Mouse (Mus musculus) small intestine, adult 2 months (tissue): ENCODE results near the gene Klhdc8b.

Experiments used
- CTCF ChIP-seq: fragments of 200-500 bp; IDR thresholded peaks from 2 replicates; pipeline ENCODE4 v1.5.1; 2012; ENCODE audit warnings: low read depth, mild to moderate bottlenecking, control low read depth, inconsistent platforms, low read length, moderate library complexity, mixed read lengths; ENCODE audit not compliant: insufficient replicate concordance, insufficient read length; ENCODE audit errors: extremely low read depth
- POLR2A ChIP-seq: fragments of 200-500 bp; IDR thresholded peaks from 2 replicates; pipeline ENCODE4 v1.6.1; 2012; ENCODE audit warnings: low read depth, mild to moderate bottlenecking, control low read depth, inconsistent platforms, low read length, moderate library complexity

DNA sequence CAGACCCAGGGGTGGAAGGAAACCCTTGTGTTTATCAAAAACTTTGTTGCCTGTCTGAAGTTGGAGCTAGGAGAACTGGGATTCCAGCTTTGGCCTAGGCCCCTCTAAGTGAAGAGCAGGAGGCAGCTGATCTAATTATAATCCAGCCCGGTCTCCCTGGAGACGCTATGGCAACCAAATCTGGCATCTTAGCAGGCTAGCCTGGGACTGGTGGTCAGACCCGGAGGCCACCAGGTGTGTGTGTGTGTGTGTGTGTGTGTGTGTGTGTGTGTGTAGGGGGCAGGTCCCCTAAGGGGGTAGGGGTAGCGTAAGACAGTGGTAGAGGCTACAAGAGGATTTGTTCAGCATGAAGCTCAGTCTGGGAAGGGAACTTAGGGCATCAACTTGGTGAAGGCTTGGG, 11.5 kb downstream of the Klhdc8b start:
- TF ChIP-seq CTCF (no peak), POLR2A (no peak)
